Mouse (Mus musculus) cerebellum, postnatal 14 days (tissue): Measurements from ENCODE around the gene Polr2c.

ENCODE experiments used
- DNase-seq, 2 experiments: peaks; one replicate each; pipeline ENCODE4 v3.0.0; 2021; ENCODE audit warnings: mixed read lengths in 2 of 2

The Polr2c gene

DNA sequence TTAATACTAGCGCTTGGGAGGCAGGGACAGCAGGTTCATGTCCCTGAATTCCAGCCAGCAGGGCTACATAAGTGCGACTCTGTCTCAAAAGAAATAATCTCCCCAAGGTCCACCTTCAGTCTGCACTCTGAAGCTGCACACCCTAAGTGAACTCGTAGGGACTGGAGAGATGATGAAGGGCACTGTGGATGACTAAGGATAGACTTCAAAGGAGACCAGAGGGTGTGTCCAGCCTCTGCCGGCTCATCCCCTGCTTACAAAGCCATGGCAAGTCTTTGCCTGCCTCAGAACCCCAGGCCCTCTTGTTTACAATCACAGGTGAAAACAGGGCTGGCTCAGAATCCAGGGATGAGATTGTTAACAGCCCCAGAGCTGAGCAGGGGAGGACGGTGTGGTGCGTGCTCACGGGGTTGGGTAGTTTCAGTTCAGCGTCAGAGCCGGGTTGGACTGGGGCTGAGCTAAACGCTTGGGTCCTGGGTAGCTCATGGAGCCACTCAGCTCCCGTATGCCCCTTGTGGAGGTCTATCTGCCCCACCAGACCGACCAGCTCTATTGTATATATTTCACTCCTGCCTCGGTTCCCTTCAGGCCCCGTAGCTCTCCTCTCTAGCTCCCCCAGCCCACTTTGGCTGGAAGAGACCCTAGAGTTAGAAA is 31.3 kb downstream of the Polr2c start:
- no peak for DNase-seq

DNA sequence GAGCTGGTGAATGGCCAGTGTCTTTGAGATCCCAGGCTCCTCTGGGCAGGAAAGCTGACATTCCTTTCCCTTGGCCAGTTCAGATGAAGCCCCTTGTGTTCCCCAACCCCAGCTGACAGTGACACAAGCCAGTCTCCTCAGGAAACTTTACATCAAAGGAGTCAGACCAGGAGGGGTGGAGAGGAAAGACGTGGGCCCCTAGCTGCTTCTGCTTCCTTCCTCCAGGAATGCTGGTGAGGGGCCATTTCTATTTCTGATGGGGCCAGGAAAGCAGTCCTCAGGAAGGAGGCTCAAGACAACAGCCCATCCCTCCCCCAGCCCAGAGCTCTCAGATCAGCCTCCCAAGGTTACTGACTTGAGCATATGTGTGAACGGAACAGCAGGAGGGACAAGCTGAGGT is 35.7 kb downstream of the Polr2c start:
- DNase-seq: no peak

DNA sequence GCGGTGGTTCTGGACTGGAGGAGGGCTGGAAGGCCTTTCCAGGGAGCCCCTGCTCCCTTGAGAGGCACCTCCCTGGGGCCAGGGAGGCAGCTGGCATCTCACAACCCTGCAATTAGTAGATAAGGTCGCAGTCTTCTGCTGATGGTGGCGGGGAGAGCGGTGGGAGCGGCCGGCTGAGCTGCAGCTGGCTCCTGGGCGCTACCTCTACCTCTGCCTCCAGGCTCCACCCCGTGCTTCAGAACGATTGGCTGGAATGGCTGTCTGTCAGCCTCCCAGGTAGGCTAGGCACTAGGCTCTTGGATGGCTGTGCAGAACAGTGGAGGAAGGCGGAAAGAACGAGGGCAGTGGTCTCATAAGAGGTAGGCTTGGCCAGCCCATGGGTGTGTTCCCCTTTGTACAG is 42.0 kb downstream of the Polr2c start:
- no peak for DNase-seq

DNA sequence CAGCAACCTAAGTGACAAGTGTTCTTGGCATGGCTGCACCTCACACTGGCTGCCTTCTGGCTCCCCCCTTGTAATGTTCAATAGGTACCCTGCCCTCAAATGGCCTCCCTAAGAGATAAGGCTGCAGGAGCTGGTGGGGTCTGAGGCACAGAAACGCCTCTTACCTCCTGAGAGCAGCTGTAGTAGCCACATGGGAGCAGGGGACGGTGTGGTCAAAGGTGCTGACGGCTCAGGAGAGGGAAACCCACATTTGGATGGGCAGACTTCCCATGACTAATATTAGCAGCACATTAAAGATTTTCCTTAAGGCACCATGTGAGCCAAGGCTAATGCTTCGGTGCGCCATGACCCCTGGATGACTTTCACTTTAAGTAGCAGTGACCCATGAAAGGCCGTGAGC is 43.4 kb downstream of the Polr2c start:
- DNase-seq: no peak

DNA sequence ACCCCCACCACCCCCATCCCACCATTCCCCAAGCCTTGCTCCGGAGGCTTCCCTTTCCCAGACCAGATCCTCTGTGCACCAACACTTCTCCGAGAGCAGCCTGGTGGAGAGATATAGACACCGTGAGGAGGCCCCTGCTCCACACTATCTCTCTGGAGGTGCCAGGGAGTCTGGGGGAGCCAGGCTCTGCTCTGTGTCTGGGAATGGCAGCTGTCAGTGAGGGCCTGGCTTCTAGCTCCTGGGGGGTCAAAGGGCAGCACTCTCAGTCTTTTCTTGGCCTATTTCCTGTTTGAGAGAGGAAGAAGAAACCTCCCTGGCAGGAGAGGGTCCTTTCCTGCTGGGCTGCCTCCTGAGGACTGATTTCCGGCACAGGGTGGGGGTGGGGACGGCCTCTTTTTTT is 43.8 kb downstream of the Polr2c start:
- no peak for DNase-seq

DNA sequence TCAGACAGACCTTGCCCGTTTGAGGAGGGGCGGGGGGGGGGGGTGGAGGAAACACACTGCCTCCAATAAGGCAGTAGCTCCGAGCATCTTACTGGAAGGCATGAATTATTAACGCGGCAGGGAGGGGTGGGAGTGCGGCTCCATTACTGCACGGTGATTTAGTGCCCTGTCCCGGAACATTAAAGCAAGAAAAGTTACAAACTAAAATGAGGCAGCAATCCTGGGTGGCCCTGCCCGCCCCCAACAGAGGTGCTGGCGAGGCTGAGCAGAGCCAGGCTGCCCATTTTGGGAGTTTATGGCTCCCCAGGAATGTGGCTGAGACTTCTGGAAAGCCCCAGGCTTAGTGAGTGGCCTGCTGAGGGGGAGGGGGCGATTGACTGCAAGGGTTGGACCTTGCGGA is 46.5 kb downstream of the Polr2c start:
- no peak for DNase-seq

DNA sequence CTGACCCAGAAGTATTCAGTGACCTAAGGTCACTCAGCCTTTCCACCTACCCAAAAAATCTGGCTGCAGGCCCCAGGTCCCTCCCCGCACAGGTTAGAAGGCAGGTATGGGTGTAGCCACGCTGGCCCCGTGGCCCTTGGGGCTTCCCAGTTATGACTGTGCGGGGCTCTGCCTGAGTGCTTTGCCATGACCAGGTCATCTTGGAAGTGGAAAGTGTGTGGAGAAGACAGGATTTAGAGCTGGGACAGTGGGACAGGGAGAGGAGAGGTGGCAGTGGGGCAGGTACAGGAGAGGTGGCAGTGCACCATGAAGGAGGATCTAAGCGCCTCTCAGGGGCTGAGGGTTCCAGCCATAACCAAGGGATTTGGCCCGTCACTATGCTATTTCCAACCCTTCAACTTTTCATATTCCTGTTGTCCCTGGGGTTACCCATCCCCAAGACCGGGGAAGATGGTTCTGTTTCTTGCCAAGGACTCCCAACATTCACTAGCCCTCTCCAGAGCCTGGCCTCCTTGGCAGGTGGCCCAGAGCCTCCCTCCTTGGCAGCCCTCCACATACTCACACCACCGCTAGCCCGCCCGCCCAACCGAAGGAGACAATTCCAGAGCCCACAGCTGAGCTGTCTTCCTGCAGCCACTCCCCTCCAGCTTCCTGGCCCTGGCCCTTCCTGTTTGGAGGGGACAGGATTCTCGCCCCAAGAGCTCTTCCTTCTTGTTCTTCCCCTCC is 47.4 kb downstream of the Polr2c start:
- peak; percentile 77 to 89 for DNase-seq

DNA sequence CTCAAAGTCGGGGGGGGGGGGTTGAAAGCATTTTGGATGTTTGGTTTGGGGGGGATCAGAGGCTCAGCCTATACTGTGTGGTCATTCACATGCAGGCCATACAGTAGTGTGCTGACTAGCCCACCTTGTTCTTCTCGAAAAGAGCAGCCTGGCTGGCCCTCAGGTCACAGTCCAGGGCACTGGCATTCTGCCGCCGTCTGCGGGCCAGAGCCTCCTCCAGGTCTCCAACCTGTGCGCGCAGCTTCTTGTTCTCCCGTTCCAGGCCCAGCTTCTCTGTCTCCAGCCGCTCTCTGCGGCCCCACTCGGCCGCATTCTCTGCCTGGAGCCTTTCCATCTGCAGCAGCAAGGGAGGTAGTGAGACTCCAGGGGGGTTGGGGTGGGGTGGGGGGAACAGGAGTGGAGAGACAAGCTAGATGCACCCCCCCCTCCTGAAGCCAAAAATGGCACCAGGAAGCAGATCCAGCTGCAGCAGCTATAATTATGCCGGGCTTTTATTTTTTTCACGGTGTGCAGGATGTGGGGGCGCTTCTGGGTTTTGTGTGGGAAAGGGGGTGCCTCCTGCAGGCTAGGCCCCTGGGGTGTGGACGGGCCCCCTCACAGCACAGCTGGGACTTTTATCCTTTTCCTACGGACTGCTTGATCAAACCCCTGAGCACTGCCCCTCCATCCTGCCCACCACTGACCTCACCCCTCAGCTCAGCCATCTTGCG is 50.5 kb downstream of the Polr2c start:
- no peak for DNase-seq

DNA sequence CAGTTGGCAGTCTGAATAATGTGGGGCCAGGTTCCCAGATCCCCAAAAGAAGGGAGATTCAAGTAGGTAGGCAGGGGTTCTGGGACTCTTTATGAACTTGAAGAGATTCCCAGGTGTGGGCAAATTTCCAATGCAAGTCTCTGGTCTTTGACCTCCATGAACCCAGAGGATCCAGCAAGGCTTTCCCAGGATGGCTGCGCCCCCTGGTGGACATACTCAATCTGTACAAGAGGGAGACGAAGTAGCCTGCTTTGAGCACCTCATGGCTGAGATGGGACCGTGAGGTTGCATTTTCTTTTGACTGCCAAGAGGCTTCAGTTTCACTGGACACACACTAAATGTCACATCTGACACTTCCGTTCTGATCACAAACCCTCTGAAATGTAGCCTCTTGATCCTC is 51.6 kb downstream of the Polr2c start:
- DNase-seq: peak; percentile 83 to 91

DNA sequence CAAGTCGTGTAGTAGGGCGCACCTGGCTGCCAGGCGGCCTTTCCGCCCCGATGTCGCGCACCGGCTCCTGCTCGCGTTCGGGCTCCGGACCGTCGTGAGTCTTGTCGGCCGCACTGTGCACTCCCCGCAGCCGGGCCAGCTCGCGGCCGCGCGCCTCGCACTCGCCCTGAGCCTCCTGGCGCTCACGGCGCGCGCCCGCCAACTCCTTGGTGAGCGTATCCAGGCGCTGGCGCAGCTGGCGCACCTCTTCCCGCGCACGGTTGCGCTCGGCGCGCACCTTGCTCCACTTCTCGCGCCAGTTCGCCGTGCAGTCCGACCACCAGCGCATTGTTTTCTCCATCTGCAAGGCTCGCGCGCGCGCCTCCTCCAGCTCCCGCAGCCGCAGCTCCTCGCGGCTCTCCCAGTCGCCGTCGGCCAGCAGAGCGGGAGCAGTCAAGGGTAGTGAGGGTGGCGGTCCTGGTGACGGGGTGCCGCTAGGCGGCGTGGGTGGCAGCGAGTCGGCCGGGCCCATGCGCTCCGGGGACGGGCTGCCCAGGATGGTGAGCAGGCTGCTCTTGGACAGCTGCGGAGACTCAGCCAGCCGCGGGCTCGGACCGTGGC is 55.9 kb downstream of the Polr2c start:
- peak; percentile 62 to 64 for DNase-seq

DNA sequence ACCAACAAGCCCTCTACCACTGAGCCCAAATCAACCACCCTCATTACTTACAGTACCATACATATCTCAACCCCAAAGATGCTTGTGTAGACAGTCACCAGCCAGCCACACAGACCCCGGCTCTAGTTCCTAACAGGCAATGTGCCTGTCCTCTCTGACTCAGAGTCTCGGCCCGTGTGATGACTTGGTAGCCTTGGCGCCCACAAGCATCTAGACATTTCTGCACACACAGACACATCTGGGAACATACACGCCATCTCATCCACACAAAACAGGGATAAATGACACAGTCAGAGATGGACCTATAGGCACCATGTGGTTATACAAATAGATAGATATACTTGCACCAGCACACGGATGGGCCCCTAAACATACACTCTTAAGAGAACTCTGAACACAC is 57.0 kb downstream of the Polr2c start:
- DNase-seq: no peak

DNA sequence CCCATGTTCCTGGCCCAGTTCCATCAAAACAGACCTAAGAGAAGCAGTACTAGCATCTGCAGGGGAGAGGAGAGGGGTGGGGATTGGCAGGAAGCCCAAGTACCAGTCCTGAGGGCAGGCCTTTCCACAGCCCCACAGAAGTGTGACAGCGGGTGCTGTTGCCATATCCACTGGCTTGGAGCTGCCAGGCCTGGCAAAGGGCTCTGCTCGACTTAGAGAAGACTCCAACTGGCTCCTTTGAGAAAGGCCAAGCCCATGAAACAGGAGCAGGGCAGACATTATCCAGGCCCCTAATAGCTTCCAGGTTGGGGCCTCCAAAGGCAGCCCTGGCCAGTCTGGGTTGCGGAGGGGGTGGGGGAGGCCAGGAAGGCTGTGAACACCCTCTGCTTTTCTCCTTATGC is 57.5 kb downstream of the Polr2c start:
- peak; percentile 47 to 60 for DNase-seq

DNA sequence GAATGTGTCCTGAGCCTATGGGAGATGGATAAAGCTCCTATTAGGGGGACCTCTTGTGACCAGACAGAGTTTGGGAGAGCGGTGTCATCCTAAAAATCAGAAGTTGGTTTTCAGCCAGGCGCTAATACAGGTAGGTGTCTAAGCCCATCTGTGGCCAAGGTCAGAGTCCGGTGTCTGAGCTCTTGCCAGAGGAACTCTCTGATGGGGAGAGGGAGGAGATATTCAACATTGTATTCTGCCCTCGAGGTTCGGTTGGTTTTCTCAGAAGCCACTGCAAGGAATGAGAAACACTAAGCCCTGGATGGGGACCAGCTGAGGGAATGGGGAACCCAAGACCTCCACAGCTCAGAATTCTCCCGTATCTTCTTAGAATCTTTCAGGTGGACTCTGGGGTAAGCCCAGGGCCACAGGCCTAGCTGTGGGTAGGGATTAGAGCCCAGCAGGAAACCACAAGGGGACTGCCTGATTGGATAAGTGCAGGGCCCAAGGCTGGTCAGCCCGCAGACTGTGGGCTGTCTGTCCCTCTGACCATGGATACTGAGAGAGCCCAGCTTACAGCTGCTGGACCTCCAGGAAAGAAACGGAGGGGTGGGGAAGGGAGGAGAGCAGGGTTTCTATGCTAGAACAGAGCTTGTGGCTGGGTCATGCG is 59.2 kb downstream of the Polr2c start:
- DNase-seq: no peak

DNA sequence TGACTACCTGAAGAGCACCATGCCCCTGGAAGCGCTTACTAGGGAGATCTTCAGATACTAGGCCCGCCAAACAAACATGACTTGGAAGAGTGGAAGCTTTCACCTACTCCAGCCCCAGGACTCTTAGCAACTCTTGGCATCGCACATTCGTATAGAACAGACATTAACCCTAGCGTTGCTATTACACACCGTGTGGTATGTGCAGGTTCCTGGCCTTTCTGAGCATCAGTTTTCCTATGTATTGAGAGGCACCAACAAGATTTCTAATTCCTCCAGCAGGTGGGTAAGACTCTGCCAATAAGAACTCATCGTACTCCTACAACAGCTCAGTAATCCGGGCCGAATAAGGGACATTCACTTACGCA is 59.7 kb downstream of the Polr2c start:
- DNase-seq: no peak

DNA sequence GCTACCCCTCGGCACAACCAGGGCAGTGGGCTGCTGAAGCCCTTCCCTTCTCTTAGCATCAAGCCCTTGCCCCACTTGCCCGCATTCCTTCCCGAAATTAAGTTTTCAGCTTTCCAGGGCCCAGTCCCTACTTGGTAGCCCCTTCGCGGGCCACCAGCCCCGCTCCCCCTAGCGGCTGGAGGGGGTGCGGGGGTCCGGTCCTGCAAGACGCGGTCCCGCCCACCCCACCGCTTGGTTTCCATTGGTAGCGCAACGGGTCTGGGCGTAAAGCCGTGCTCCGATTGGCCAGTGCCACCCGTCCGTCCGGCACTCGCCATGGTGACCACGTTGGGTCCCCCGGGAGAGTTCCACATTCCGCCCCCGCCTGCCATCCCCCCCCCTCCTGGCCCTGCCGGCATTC is 60.1 kb downstream of the Polr2c start:
- DNase-seq: peak; percentile 73 to 85

DNA sequence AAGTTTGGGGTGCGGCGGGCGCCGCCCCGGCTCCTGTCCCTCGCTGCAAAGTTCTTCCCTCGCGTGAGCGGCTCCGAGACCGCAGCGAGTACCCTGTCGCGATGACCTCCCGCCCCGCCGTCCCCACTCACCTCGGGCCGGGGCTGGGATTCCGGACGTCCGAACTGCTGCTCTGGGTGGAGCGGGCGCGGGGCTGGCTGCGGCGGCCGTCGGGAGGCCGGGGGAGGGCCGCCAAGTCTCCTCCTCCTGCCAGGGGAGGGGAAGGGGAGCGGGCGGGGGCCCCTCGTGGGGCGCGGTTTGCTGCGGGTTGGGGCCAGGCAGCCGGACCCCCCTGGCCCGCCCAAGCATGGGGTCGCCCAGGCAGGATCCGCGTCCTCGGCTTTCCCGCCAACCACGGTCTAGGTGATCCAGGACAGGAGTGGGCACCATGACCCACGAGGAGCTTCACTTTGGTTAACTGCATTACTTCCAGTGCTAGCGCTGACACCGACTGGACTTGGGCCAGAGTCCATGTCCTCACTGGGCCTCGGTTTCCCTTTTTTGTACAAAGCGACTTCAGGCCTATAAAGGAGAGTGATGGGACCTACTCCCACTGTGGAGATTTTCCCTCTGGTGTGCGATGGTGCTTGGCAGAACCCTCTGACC is 60.7 kb downstream of the Polr2c start, which contains the start of gene Ccdc102a:
Gene Ccdc102a (minus strand): TSS at position 248 of the 645 bp plus-strand sequence.
- no peak for DNase-seq

DNA sequence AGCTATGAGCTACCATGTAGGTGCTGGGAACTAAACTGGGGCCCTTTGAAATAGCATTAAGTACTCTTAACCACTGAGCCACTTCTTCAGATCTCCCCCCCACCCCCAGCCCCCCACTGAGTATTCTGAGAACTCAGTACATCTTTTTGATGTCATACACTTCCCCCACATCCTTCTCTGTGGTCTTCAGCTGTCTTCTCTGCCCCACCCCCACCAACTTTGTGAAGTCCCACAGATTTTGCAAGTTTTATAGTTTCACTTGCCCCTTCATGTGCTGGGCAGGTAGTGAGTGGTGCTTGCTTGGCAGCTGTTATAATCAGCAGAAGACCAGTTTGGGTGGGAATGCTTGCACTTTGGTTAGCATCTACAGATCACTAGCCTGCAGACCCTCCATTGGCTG is 62.0 kb downstream of the Polr2c start:
- no peak for DNase-seq

DNA sequence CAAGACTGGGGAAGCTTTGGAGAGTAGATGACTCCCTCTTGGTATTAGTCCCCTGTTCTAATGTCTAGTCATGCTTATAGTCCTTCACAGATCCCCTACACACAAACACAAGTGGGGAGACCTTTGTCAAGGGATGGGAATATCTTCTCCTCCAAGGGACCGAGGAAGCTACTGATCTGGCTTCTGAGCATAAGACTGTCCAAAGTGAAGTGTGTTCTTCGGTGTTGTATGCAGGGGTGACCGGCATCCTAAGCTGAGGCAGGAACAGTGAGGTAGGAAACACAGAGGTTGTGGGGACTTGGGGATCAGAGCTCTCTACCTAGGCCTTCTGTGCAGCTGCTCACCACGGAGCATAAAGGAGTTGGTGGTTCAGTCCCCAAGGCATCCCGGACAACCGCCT is 64.9 kb downstream of the Polr2c start:
- DNase-seq: no peak

DNA sequence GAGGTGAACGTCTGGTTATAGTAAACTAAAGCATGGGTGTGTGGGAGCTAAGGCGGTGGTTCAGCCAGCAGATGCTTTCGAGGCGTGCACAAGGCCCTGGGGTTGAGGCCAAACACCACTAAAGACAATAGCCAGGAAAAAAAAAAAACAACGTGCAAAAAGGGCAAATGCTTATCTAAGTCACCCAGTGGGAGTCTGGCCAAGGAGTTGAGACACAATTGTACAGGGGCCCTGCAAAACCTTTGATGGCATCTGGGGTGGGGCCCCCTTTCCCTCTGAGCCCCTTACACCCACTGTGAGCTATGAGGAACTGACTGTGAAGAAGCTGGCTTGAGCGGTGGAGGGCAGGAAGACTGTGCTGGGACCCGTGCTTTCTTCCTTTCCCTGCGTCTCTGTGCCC is 65.4 kb downstream of the Polr2c start:
- no peak for DNase-seq
